ENCODE assay signal across 11 mouse cellular contexts in genomic region chr19:5927532-5927931, GRCm38 (mm10). TPM values are rescaled to one million over a fixed set of nuclear protein-coding genes. Genes with fewer than 3 reads are reported as not detected.
"Had no signal": no experiment of that assay in that cellular context is flagged by ENCODE, and none has a peak within 500 bp of the region (broad histone marks: within the 10 kb centered on the region; RNA-seq: fewer than 3 reads in every experiment).

No protein-coding gene starts in this region.

- H3K9ac ChIP-seq: intestine, embryonic 15.5 days; liver, embryonic 13.5 days; liver, postnatal 0 days; midbrain, embryonic 12.5 days had no signal

- H3K27me3 ChIP-seq: intestine, embryonic 15.5 days had no signal

- ATAC-seq: intestine, embryonic 15.5 days; liver, postnatal 0 days had no signal

- H3K4me3 ChIP-seq: intestine, embryonic 15.5 days; left cerebral cortex, adult 2 months; liver, embryonic 13.5 days; midbrain, embryonic 12.5 days had no signal

- DNase-seq: kidney, adult 8-10 months; liver; liver, embryonic 13.5 days; liver, postnatal 0 days; lung, postnatal 36 days; thymus, postnatal 36 days had no signal

- H3K4me2 ChIP-seq: intestine, embryonic 15.5 days; liver, embryonic 13.5 days; midbrain, embryonic 12.5 days had no signal

- H3K36me3 ChIP-seq: intestine, embryonic 15.5 days; liver, embryonic 13.5 days; midbrain, embryonic 12.5 days had no signal

- H3K27ac ChIP-seq: intestine, embryonic 15.5 days; left cerebral cortex, adult 2 months; liver, embryonic 13.5 days; midbrain, embryonic 12.5 days; stomach, postnatal 0 days had no signal

- H3K9me3 ChIP-seq: intestine, embryonic 15.5 days; liver, embryonic 13.5 days; midbrain, embryonic 12.5 days had no signal

RNA-seq across cellular contexts. Expression of gene Cdc42ep2, which starts 2.9 kb away (rescaled TPM):
- total RNA-seq: megakaryocyte progenitor cell, adult 5-6 weeks had no signal
